Mouse (Mus musculus): ENCODE measurements around the gene Rasl11a.

DNA sequence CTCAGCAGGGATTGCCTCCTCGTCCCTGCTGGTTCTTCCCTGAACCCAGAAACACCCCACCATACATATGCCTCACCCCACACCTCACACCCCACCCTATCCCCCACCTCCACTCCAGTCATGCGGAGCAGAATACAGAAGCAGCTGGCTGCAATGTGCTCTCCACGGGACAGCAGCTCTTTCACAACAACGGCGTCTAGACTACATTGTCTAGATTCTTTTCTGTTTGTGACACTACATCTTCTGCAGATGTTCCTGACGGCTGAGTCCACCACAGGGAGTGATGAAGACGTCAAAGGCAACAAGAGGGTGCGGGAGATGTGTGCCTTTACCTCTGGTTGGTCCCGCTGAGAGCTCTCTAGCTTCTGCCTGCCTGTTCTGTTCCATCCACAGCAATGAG is 46.8 kb upstream of the Rasl11a start:
- no peak for TF ChIP-seq CTCF (IDR thresholded peaks at IDR 0.05; ENCODE audit: control insufficient read depth, insufficient read depth, insufficient read length)
- no peak for TF ChIP-seq MYOD1 (IDR thresholded peaks at IDR 0.05; ENCODE audit: control insufficient read depth, insufficient read length, low read depth)
- TF ChIP-seq MAX (IDR thresholded peaks at IDR 0.05) = no peak

Data from C2C12 (cell line).